8 mouse cellular contexts compared by ENCODE assay signal in genomic region chr3:142708849-142709419, GRCm38 (mm10). TPM values are rescaled to one million over a fixed set of nuclear protein-coding genes. Genes with fewer than 3 reads are reported as not detected.
DNase-seq lines count a peak whose midpoint lies in the region; ATAC-seq and TF ChIP-seq lines count a peak whose summit lies in the region.

No protein-coding gene starts in this region.

- H3K27me3 ChIP-seq in kidney, embryonic 15.5 days: no peaks in the 10 kb centered on the region
- H3K27me3 ChIP-seq in cerebellum, adult 2 months (ENCODE audit: control insufficient read depth, insufficient read depth, low read length): no peaks in the 10 kb centered on the region

- peak; percentile 54; the same call in 1 of the 2 replicates for TF ChIP-seq CTCF in cerebellum, adult 2 months (IDR thresholded peaks at IDR 0.05; ENCODE audit: borderline replicate concordance, insufficient read depth, low read depth, low read length)
- peak; percentile 96 for TF ChIP-seq CTCF in left cerebral cortex, adult 2 months (IDR thresholded peaks at IDR 0.05)

- H3K4me1 ChIP-seq in kidney, embryonic 15.5 days: no peaks in the 10 kb centered on the region
- no peaks in the 10 kb centered on the region for H3K4me1 ChIP-seq in cerebellum, adult 2 months (ENCODE audit: control insufficient read depth, insufficient read depth, low read length)

- no peak overlapping the region for H3K9ac ChIP-seq in kidney, embryonic 15.5 days

- peak; percentile 52 for DNase-seq in kidney, adult 11 months
- peak; percentile 60 to 65 for DNase-seq in cerebellum, adult 2 months
- peak; percentile 64 for DNase-seq in forelimb bud, embryonic 11.5 days (ENCODE audit: low read depth, low spot score)
- DNase-seq in left cerebral cortex, adult 2 months (ENCODE audit: extremely low spot score in 1 of 2, low spot score in 2 of 2): peak; percentile 68 to 77
- peak; percentile 36 to 42 for DNase-seq in right cerebral cortex, postnatal 36 days (ENCODE audit: low spot score in 2 of 2)

- H3K9me3 ChIP-seq in kidney, embryonic 15.5 days (replicated peaks): no peaks in the 10 kb centered on the region

- intact Hi-C loops in left cerebral cortex, adult 2 months (cut with DNase I): loop anchor here (1.0 to 2.0 kb wide), 2 partner anchors 69 to 218 kb away; no protein-coding TSS in a partner anchor

- 40% methylated on average over 13 of the region's 13 CpGs for WGBS in kidney, embryonic 15.5 days
- 45% methylated on average over 13 of the region's 13 CpGs for WGBS in cerebellum, adult 2 months

- no peak overlapping the region for H3K4me3 ChIP-seq in kidney, embryonic 15.5 days (replicated peaks)
- no peak overlapping the region for H3K4me3 ChIP-seq in cerebellum, adult 2 months (replicated peaks; ENCODE audit: insufficient read depth, low read depth, low read length)
- H3K4me3 ChIP-seq in left cerebral cortex, adult 2 months: no peak overlapping the region

- no peak overlapping the region for H3K27ac ChIP-seq in kidney, embryonic 15.5 days
- H3K27ac ChIP-seq in cerebellum, adult 2 months (ENCODE audit: insufficient read depth, low read length): no peak overlapping the region
- no peak overlapping the region for H3K27ac ChIP-seq in left cerebral cortex, adult 2 months

- ATAC-seq in kidney, embryonic 15.5 days (replicated peaks; ENCODE audit: low FRiP score): no peak
- ATAC-seq in inflammation-experienced regulatory T-cells, adult 6 months: peak; percentile 70
- peak; percentile 72 for ATAC-seq in megakaryocyte-erythroid progenitor cell, adult 5-6 weeks (replicated peaks; ENCODE audit: low FRiP score, low TSS enrichment, poor library complexity, severe bottlenecking)

- TF ChIP-seq POLR2A in cerebellum, adult 2 months (IDR thresholded peaks at IDR 0.05; ENCODE audit: borderline replicate concordance, insufficient read depth, low read length): no peak

- H3K36me3 ChIP-seq in kidney, embryonic 15.5 days: peaks cover 5% of the 10 kb centered on the region; the same call in 1 of the 2 replicates

- H3K4me2 ChIP-seq in kidney, embryonic 15.5 days: no peak overlapping the region

RNA-seq across cellular contexts. Expression of gene Kyat3, which starts 8.1 kb away (rescaled TPM):
- 24.9 and 25.0 TPM in 2 replicates for polyA plus RNA-seq in kidney, embryonic 15.5 days (2015; fragmentation: Nextera tagmentation; extraction: Ambion mirVana)
- polyA plus RNA-seq in cerebellum, adult 2 months (2012; rRNA removed): 6.5 and 7.7 TPM in 2 replicates
- polyA plus RNA-seq in inflammation-experienced regulatory T-cells, adult 6 months (2017; shearing (Covaris generic)): 1 to 10 TPM; 4.8 to 5.2 (median 4.8) TPM
- total RNA-seq in left cerebral cortex, adult 2 months (2021): 1 to 10 TPM; 5.1 to 7.6 TPM
- 6.1 and 13.5 TPM in 2 replicates for total RNA-seq in megakaryocyte-erythroid progenitor cell, adult 5-6 weeks (2014; fragmentation: Nextera tagmentation)
- 11.6 and 15.1 TPM in 2 replicates for total RNA-seq in megakaryocyte-erythroid progenitor cell, adult 5-6 weeks (2017)

RNA-seq across cellular contexts. Expression of gene Gtf2b, which starts 55.9 kb away (rescaled TPM):
- 77.2 and 79.6 TPM in 2 replicates for polyA plus RNA-seq in kidney, embryonic 15.5 days (2015; fragmentation: Nextera tagmentation; extraction: Ambion mirVana)
- 46.8 and 47.9 TPM in 2 replicates for polyA plus RNA-seq in cerebellum, adult 2 months (2012; rRNA removed)
- 10 to 100 TPM; 50.6 to 74.3 (median 73.9) TPM for polyA plus RNA-seq in inflammation-experienced regulatory T-cells, adult 6 months (2017; shearing (Covaris generic))
- total RNA-seq in left cerebral cortex, adult 2 months (2021): 10 to 100 TPM; 41.6 to 45.6 TPM
- total RNA-seq in megakaryocyte-erythroid progenitor cell, adult 5-6 weeks (2014; fragmentation: Nextera tagmentation): 48.9 and 53.6 TPM in 2 replicates
- total RNA-seq in megakaryocyte-erythroid progenitor cell, adult 5-6 weeks (2017): 130 and 150 TPM in 2 replicates
